Mouse (Mus musculus) ES-CJ7 (cell line): ENCODE data around the gene Arid1a.
"Not testable (repeated sequence)": the region's sequence is repeated elsewhere in the genome, so short reads cannot be mapped to it uniquely, and the experiment has no call there.

Source experiments
- DNase-seq: peaks from one replicate; pipeline ENCODE4 v3.0.0; 2011; ENCODE audit warnings: low read depth, low spot score

Arid1a gene

GRCm38 (mm10) chr4:133652746-133653145 lies 103.8 kb downstream of the Arid1a start:
- DNase-seq, result no peak

GRCm38 (mm10) chr4:133651986-133652385 lies 104.6 kb downstream of the Arid1a start:
- no peak for DNase-seq

- no peak for DNase-seq
Observed at GRCm38 (mm10) chr4:133651445-133651844, 105.1 kb downstream of the Arid1a start.

- peak; percentile 89 for DNase-seq
Observed at GRCm38 (mm10) chr4:133649989-133650699, 106.4 kb downstream of the Arid1a start, which contains the start of gene Zdhhc18. Zdhhc18 (minus strand) TSS chr4:133650154.

GRCm38 (mm10) chr4:133649464-133649863 lies 107.1 kb downstream of the Arid1a start:
- DNase-seq, result not testable (repeated sequence)

GRCm38 (mm10) chr4:133645680-133646079 lies 110.9 kb downstream of the Arid1a start:
- peak; percentile 57 for DNase-seq

- peak; percentile 46 for DNase-seq
Observed at GRCm38 (mm10) chr4:133645195-133645594, 111.4 kb downstream of the Arid1a start.

- peak; percentile 71 for DNase-seq
Observed at GRCm38 (mm10) chr4:133634043-133634410, 122.5 kb downstream of the Arid1a start.

GRCm38 (mm10) chr4:133633332-133634042 lies 123.1 kb downstream of the Arid1a start:
- peak; percentile 88 for DNase-seq

GRCm38 (mm10) chr4:133632483-133633327 lies 123.9 kb downstream of the Arid1a start:
- no peak for DNase-seq

- peak; percentile 84 for DNase-seq
Observed at GRCm38 (mm10) chr4:133631769-133632411, 124.7 kb downstream of the Arid1a start.

- no peak for DNase-seq
Observed at GRCm38 (mm10) chr4:133631071-133631768, 125.3 kb downstream of the Arid1a start.

- DNase-seq, result no peak
Observed at GRCm38 (mm10) chr4:133630326-133630920, 126.1 kb downstream of the Arid1a start.

- DNase-seq, result no peak
Observed at GRCm38 (mm10) chr4:133629191-133629590, 127.4 kb downstream of the Arid1a start.
